Mouse (Mus musculus) E14TG2a.4 (cell line): ENCODE data around the gene Cadps2.

Source experiments
- H3K27me3 ChIP-seq: 2 replicates; pipeline ENCODE4 v1.6.1; 2014; ENCODE audit warnings: low read length, control low read depth; ENCODE audit not compliant: insufficient read depth
- H3K36me3 ChIP-seq: 2 replicates; pipeline ENCODE4 v1.6.1; 2014; ENCODE audit warnings: low read length, control low read depth; ENCODE audit not compliant: insufficient read depth
- H3K4me1 ChIP-seq: replicated peaks from 2 replicates; pipeline ENCODE4 v1.6.1; 2014; ENCODE audit warnings: low read depth, low read length, control low read depth
- H3K4me3 ChIP-seq: replicated peaks from 2 replicates; pipeline ENCODE4 v1.5.1; 2014; ENCODE audit warnings: mild to moderate bottlenecking, low read length
- H3K9me3 ChIP-seq: 2 replicates; pipeline ENCODE4 v1.6.1; 2014; ENCODE audit warnings: low read length, control low read depth
- CTCF ChIP-seq: conservative IDR thresholded peaks from 2 replicates; pipeline ENCODE4 v1.5.1; 2014; ENCODE audit warnings: low read length
- NANOG ChIP-seq: IDR thresholded peaks from 2 replicates; pipeline ENCODE4 v1.6.1; 2014; ENCODE audit warnings: borderline replicate concordance, low read length, mixed read lengths
- POU5F1 ChIP-seq: IDR thresholded peaks from 2 replicates; pipeline ENCODE4 v1.6.1; 2014; ENCODE audit warnings: low read length, borderline replicate concordance

Gene Cadps2

GRCm38 (mm10) chr6:23740010-23740409 lies 99.2 kb downstream of the Cadps2 start:
- no peaks in the 10 kb centered on the region for H3K27me3 ChIP-seq
- no peaks in the 10 kb centered on the region for H3K9me3 ChIP-seq
- TF ChIP-seq NANOG (no peak), CTCF (no peak), POU5F1 (no peak)
- H3K4me1 ChIP-seq = no peaks in the 10 kb centered on the region
- H3K36me3 ChIP-seq = no peaks in the 10 kb centered on the region
- H3K4me3 ChIP-seq = no peak overlapping the region

DNA sequence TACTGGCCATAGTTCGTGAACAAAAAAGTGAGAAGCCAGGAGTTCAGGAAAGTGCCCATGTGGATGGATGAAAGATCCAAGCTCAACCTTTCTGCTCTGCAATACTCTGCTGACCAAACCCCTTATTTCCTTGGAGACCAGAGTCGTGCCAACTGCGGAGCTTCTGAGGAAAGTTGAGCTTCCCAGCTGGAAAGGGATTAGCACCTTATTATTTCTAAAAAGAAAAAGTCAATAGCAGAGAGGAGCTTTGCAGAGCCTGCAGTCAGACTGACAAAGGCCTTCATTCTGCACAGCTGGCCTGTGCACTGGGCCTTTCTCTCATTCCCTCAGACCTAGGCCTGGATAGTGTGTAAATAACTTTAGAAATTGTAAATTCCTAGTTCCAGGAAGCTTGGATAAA lies 106.5 kb downstream of the Cadps2 start:
- Histone ChIP-seq H3K4me1 (no peaks in the 10 kb centered on the region), H3K27me3 (no peaks in the 10 kb centered on the region), H3K9me3 (no peaks in the 10 kb centered on the region)

GRCm38 (mm10) chr6:23728620-23729019 lies 110.6 kb downstream of the Cadps2 start:
- Histone ChIP-seq H3K4me3 (no peak overlapping the region), H3K27me3 (no peaks in the 10 kb centered on the region), H3K36me3 (no peaks in the 10 kb centered on the region), H3K9me3 (no peaks in the 10 kb centered on the region), H3K4me1 (no peaks in the 10 kb centered on the region)
- TF ChIP-seq NANOG (no peak), CTCF (no peak), POU5F1 (no peak)

More for the DNA sequence above, 106.5 kb downstream of the Cadps2 start:
- H3K36me3 ChIP-seq = no peaks in the 10 kb centered on the region
- TF ChIP-seq POU5F1 = no peak
- no peak for TF ChIP-seq CTCF
- TF ChIP-seq NANOG = no peak
- no peak overlapping the region for H3K4me3 ChIP-seq

DNA sequence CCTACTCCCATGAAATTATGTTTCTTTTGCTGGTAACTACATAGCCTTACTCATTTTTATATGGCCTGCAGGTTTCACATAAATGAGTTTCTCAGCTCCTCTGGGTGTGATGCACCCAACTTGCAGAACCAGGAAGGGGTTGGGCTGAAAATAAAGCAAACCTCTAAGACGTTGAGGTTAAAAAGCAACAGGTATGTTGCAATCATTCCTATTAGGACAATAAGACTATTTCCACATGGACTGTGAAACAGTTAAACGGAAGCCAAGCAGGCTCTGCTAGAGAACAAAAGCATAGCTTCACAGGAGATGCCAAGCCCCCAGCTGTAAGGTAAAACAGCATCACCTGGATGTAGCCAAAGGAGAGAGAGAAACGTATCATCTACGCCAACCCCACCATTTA lies 115.5 kb downstream of the Cadps2 start:
- TF ChIP-seq NANOG (no peak), CTCF (no peak), POU5F1 (no peak)
- Histone ChIP-seq H3K4me3 (no peak overlapping the region), H3K36me3 (no peaks in the 10 kb centered on the region), H3K4me1 (no peaks in the 10 kb centered on the region), H3K9me3 (peaks cover 12% of the 10 kb centered on the region), H3K27me3 (no peaks in the 10 kb centered on the region)

GRCm38 (mm10) chr6:23720401-23720800 lies 118.8 kb downstream of the Cadps2 start:
- H3K4me3 ChIP-seq = no peak overlapping the region
- no peaks in the 10 kb centered on the region for H3K4me1 ChIP-seq
- H3K9me3 ChIP-seq = peaks cover 39% of the 10 kb centered on the region
- no peak for TF ChIP-seq POU5F1
- no peak for TF ChIP-seq CTCF
- no peak for TF ChIP-seq NANOG
- no peaks in the 10 kb centered on the region for H3K36me3 ChIP-seq
- no peaks in the 10 kb centered on the region for H3K27me3 ChIP-seq

GRCm38 (mm10) chr6:23707506-23707905 lies 131.7 kb downstream of the Cadps2 start:
- no peak overlapping the region for H3K4me3 ChIP-seq
- TF ChIP-seq NANOG = no peak
- TF ChIP-seq CTCF = no peak
- TF ChIP-seq POU5F1 = no peak
- no peaks in the 10 kb centered on the region for H3K36me3 ChIP-seq
- no peaks in the 10 kb centered on the region for H3K27me3 ChIP-seq
- peaks cover 11% of the 10 kb centered on the region; the same call in 1 of the 2 replicates for H3K9me3 ChIP-seq
- H3K4me1 ChIP-seq = no peaks in the 10 kb centered on the region

GRCm38 (mm10) chr6:23700879-23701278 lies 138.3 kb downstream of the Cadps2 start:
- Histone ChIP-seq H3K4me3 (no peak overlapping the region), H3K4me1 (no peaks in the 10 kb centered on the region), H3K36me3 (no peaks in the 10 kb centered on the region), H3K27me3 (no peaks in the 10 kb centered on the region), H3K9me3 (no peaks in the 10 kb centered on the region)
- TF ChIP-seq NANOG = no peak
- no peak for TF ChIP-seq POU5F1
- no peak for TF ChIP-seq CTCF

- Histone ChIP-seq H3K27me3 (no peaks in the 10 kb centered on the region), H3K36me3 (no peaks in the 10 kb centered on the region), H3K9me3 (no peaks in the 10 kb centered on the region), H3K4me1 (no peaks in the 10 kb centered on the region), H3K4me3 (no peak overlapping the region)
- TF ChIP-seq CTCF (no peak), POU5F1 (no peak), NANOG (no peak)
Observed at GRCm38 (mm10) chr6:23678172-23678571, 161.0 kb downstream of the Cadps2 start.

GRCm38 (mm10) chr6:23655036-23655435 lies 184.2 kb downstream of the Cadps2 start, which contains the start of gene Rnf148:
Gene Rnf148, minus strand, starts transcription at chr6:23655136.
- no peaks in the 10 kb centered on the region for H3K36me3 ChIP-seq
- no peaks in the 10 kb centered on the region for H3K9me3 ChIP-seq
- TF ChIP-seq CTCF = no peak
- TF ChIP-seq NANOG = no peak
- no peak for TF ChIP-seq POU5F1
- no peak within 1 kb of the TSS for H3K4me3 ChIP-seq
- no peaks in the 10 kb centered on the region for H3K27me3 ChIP-seq
- no peaks in the 10 kb centered on the region for H3K4me1 ChIP-seq
